ENCODE assay signal across 27 mouse cellular contexts in the genomic region with DNA sequence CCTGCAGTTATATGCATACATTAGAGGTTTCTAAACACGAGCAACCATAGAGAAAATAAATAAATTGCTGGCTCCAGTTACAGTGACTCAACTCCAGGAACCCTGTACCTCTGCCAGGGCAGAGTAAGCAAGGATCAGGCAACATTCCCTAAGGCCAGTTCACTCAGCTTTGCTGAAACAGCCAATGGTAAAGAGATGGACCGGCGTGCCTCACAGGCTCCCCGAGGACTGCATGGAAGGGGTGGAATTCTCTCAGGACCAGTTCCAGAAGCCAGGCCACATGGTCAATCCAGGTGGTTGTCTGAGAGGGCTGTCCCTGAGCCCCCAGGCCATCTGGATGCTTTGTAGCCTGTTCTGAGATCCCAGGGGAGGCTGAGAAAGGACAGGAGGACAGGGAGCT. TPM values are rescaled to one million over a fixed set of nuclear protein-coding genes. Genes with fewer than 3 reads are reported as not detected.
DNase-seq lines count a peak whose midpoint lies in the region; ATAC-seq and TF ChIP-seq lines count a peak whose summit lies in the region.
"Had no signal": no experiment of that assay in that cellular context is flagged by ENCODE, and none has a peak within 500 bp of the region (broad histone marks: within the 10 kb centered on the region; RNA-seq: fewer than 3 reads in every experiment).

No protein-coding gene starts in this region.

- H3K79me2 ChIP-seq in myocyte (ENCODE audit: control insufficient read depth, insufficient read depth) = no peaks in the 10 kb centered on the region

- H3K4me3 ChIP-seq in midbrain, embryonic 10.5 days = no peak overlapping the region
- no peak overlapping the region for H3K4me3 ChIP-seq in midbrain, embryonic 14.5 days (replicated peaks; ENCODE audit: low read depth, low read length)
- no peak overlapping the region for H3K4me3 ChIP-seq in embryonic facial prominence, embryonic 14.5 days (ENCODE audit: low read depth, low read length)
- H3K4me3 ChIP-seq in myocyte = no peak overlapping the region
- H3K4me3 ChIP-seq: forebrain, embryonic 12.5 days; heart, embryonic 15.5 days; left cerebral cortex, adult 2 months; limb, embryonic 13.5 days; megakaryocyte, embryonic 14.5 days; midbrain, embryonic 15.5 days had no signal

- no peak overlapping the region for H3ac ChIP-seq in myocyte (ENCODE audit: control insufficient read depth, insufficient read length)

- H3K9me3 ChIP-seq in midbrain, embryonic 10.5 days (replicated peaks) = no peaks in the 10 kb centered on the region
- H3K9me3 ChIP-seq in midbrain, embryonic 14.5 days (ENCODE audit: control insufficient read depth, low read length) = no peaks in the 10 kb centered on the region
- H3K9me3 ChIP-seq in embryonic facial prominence, embryonic 14.5 days (ENCODE audit: control insufficient read depth, low read length) = no peaks in the 10 kb centered on the region
- H3K9me3 ChIP-seq: forebrain, embryonic 12.5 days; heart, embryonic 15.5 days; limb, embryonic 13.5 days; megakaryocyte, embryonic 14.5 days; midbrain, embryonic 15.5 days had no signal

- peaks cover 44% of the 10 kb centered on the region for H3K4me1 ChIP-seq in midbrain, embryonic 10.5 days
- H3K4me1 ChIP-seq in midbrain, embryonic 14.5 days (ENCODE audit: control insufficient read depth, insufficient read depth, low read length) = peaks cover 37% of the 10 kb centered on the region
- H3K4me1 ChIP-seq in embryonic facial prominence, embryonic 14.5 days (ENCODE audit: control insufficient read depth, insufficient read depth, low read length) = peaks cover 89% of the 10 kb centered on the region
- H3K4me1 ChIP-seq: megakaryocyte, embryonic 14.5 days had no signal

- 89% methylated on average over 4 of the region's 4 CpGs for WGBS in midbrain, embryonic 10.5 days
- WGBS in midbrain, embryonic 14.5 days = 63% methylated on average over 4 of the region's 4 CpGs
- 42% methylated on average over 4 of the region's 4 CpGs for WGBS in embryonic facial prominence, embryonic 14.5 days

- H3K36me3 ChIP-seq in midbrain, embryonic 10.5 days = no peaks in the 10 kb centered on the region
- H3K36me3 ChIP-seq in midbrain, embryonic 14.5 days (ENCODE audit: control insufficient read depth, insufficient read depth, low read length) = no peaks in the 10 kb centered on the region
- no peaks in the 10 kb centered on the region for H3K36me3 ChIP-seq in embryonic facial prominence, embryonic 14.5 days (ENCODE audit: control insufficient read depth, insufficient read depth, low read length)
- no peaks in the 10 kb centered on the region for H3K36me3 ChIP-seq in myocyte (ENCODE audit: control insufficient read depth, insufficient read depth)
- H3K36me3 ChIP-seq: forebrain, embryonic 12.5 days; heart, embryonic 15.5 days; limb, embryonic 13.5 days; midbrain, embryonic 15.5 days had no signal

- no peak for TF ChIP-seq POLR2A in myocyte (IDR thresholded peaks at IDR 0.05; ENCODE audit: insufficient read length, low read depth)

- DNase-seq in adrenal gland, adult 2 months = peak; percentile 64
- DNase-seq in adrenal gland, postnatal 25 days = no peak
- DNase-seq in midbrain, embryonic 10.5 days (ENCODE audit: low spot score) = no peak
- DNase-seq in midbrain, embryonic 14.5 days = no peak
- peak; percentile 70 for DNase-seq in embryonic facial prominence, embryonic 14.5 days (ENCODE audit: low spot score)
- no peak for DNase-seq in embryo, embryonic 10.5 days (ENCODE audit: low spot score)
- DNase-seq in thymus, postnatal 4 days = no peak
- DNase-seq: cerebellum, adult 8-10 months; heart, postnatal 4 days; kidney, adult 18-20 months; layer of hippocampus, adult 9-11 months; lung, embryonic 14.5 days; lung, postnatal 36 days; right cerebral cortex, adult 18-20 months; right cerebral cortex, postnatal 4 days; thymus, postnatal 14 days had no signal

- no peak for ATAC-seq in midbrain, embryonic 14.5 days (ENCODE audit: low FRiP score, low TSS enrichment)
- ATAC-seq in embryonic facial prominence, embryonic 14.5 days (ENCODE audit: low read depth) = no peak
- ATAC-seq: inflammation-experienced regulatory T-cells, adult 6 months; midbrain, embryonic 15.5 days had no signal

- no peak overlapping the region for H3K4me2 ChIP-seq in midbrain, embryonic 14.5 days (ENCODE audit: low read length)
- H3K4me2 ChIP-seq in embryonic facial prominence, embryonic 14.5 days (ENCODE audit: low read depth, low read length) = no peak overlapping the region
- peak overlapping the region; percentile 48 for H3K4me2 ChIP-seq in myocyte (ENCODE audit: low read depth)
- H3K4me2 ChIP-seq: forebrain, embryonic 12.5 days; heart, embryonic 15.5 days; hindbrain, embryonic 14.5 days; limb, embryonic 13.5 days; lung, embryonic 14.5 days; midbrain, embryonic 15.5 days had no signal

- H3K9ac ChIP-seq in midbrain, embryonic 14.5 days (replicated peaks; ENCODE audit: low read length) = no peak overlapping the region
- H3K9ac ChIP-seq in embryonic facial prominence, embryonic 14.5 days (ENCODE audit: low read depth, low read length) = no peak overlapping the region
- H3K9ac ChIP-seq: forebrain, embryonic 12.5 days; heart, embryonic 15.5 days; hindbrain, embryonic 14.5 days; limb, embryonic 13.5 days; liver, embryonic 14.5 days; lung, embryonic 14.5 days; midbrain, embryonic 15.5 days had no signal

- H3K27ac ChIP-seq in midbrain, embryonic 10.5 days (replicated peaks) = 0 out of 2 replicates have a peak overlapping the region, but pooled peaks have one; percentile 33
- no peak overlapping the region for H3K27ac ChIP-seq in midbrain, embryonic 14.5 days (replicated peaks; ENCODE audit: low read depth, low read length)
- H3K27ac ChIP-seq in embryonic facial prominence, embryonic 14.5 days (replicated peaks; ENCODE audit: low read depth, low read length) = no peak overlapping the region
- H3K27ac ChIP-seq: forebrain, embryonic 12.5 days; heart, embryonic 15.5 days; hindbrain, embryonic 14.5 days; left cerebral cortex, adult 2 months; limb, embryonic 13.5 days; liver, embryonic 14.5 days; midbrain, embryonic 15.5 days had no signal

- H3K27me3 ChIP-seq in midbrain, embryonic 10.5 days (ENCODE audit: low read depth, poor library complexity, severe bottlenecking) = no peaks in the 10 kb centered on the region
- H3K27me3 ChIP-seq in midbrain, embryonic 14.5 days (ENCODE audit: control insufficient read depth, insufficient read depth, low read length) = no peaks in the 10 kb centered on the region
- H3K27me3 ChIP-seq in embryonic facial prominence, embryonic 14.5 days (replicated peaks; ENCODE audit: control insufficient read depth, insufficient read depth, low read length) = no peaks in the 10 kb centered on the region
- H3K27me3 ChIP-seq in myocyte (ENCODE audit: control insufficient read depth, insufficient read depth, insufficient read length) = no peaks in the 10 kb centered on the region
- H3K27me3 ChIP-seq: forebrain, embryonic 12.5 days; heart, embryonic 15.5 days; limb, embryonic 13.5 days; midbrain, embryonic 15.5 days had no signal

TF ChIP-seq in myocyte, 11 proteins besides CTCF, POLR2A, EP300 and RAD21:
- TF ChIP-seq CEBPB (IDR thresholded peaks at IDR 0.05; ENCODE audit: insufficient read depth, poor library complexity, severe bottlenecking) (no peak), TCF12 (IDR thresholded peaks at IDR 0.05; ENCODE audit: insufficient read depth, poor library complexity, severe bottlenecking) (no peak), SRF (IDR thresholded peaks at IDR 0.05; ENCODE audit: control insufficient read depth, insufficient read length, low read depth) (no peak), USF1 (IDR thresholded peaks at IDR 0.05; ENCODE audit: low read depth) (peak; percentile 2), TCF3 (IDR thresholded peaks at IDR 0.05; ENCODE audit: insufficient read length, low read depth) (no peak), POLR2AphosphoS2 (IDR thresholded peaks at IDR 0.05; ENCODE audit: insufficient read length, low read depth) (no peak), MYOD1 (IDR thresholded peaks at IDR 0.05; ENCODE audit: control insufficient read depth in 1 of 3, insufficient read length in 2 of 3, low read depth in 2 of 3) (no peak), MYOG (IDR thresholded peaks at IDR 0.05; ENCODE audit: control insufficient read depth in 1 of 3, insufficient read depth in 1 of 3, insufficient read length in 2 of 3, low read depth in 2 of 3) (no peak), REST (IDR thresholded peaks at IDR 0.05; ENCODE audit: insufficient read depth, insufficient read length) (no peak)

RNA-seq across cellular contexts. Expression of gene Ackr3, which starts 26.8 kb away (rescaled TPM):
- total RNA-seq in adrenal gland, adult 2 months (2021) = 100 to 1,000 TPM in 1 of 2 experiments, 10 to 100 TPM in 1; 90.5 to 175 TPM
- polyA plus RNA-seq in adrenal gland, adult 2 months (2012; rRNA removed) = 246 and 317 TPM in 2 replicates
- 71.5 and 101 TPM in 2 replicates for total RNA-seq in adrenal gland, postnatal 25 days (2021)
- polyA plus RNA-seq in midbrain, embryonic 10.5 days (2016; fragmentation: Nextera tagmentation; extraction: Ambion mirVana) = 26.3 and 30.9 TPM in 2 replicates
- 12.8 and 13.6 TPM in 2 replicates for polyA plus RNA-seq in midbrain, embryonic 14.5 days (2014; fragmentation: Nextera tagmentation; extraction: Ambion mirVana)
- 27.0 and 32.2 TPM in 2 replicates for polyA plus RNA-seq in embryonic facial prominence, embryonic 14.5 days (2014; fragmentation: Nextera tagmentation; extraction: Ambion mirVana)
- polyA plus RNA-seq in myocyte (2012; fragmentation: generic; extraction: Trizol) = 10.8 TPM
- total RNA-seq: common myeloid progenitor, adult 5-6 weeks had no signal

Comparison
In these comparisons a context has a peak if more than half of its experiments do, and no peak if none do; other contexts are left out.
1. DNase-seq: peak in adrenal gland, adult 2 months (single experiment) and embryonic facial prominence, embryonic 14.5 days (single experiment); none in adrenal gland, postnatal 25 days (single experiment), midbrain, embryonic 10.5 days (single experiment), midbrain, embryonic 14.5 days (single experiment), embryo, embryonic 10.5 days (single experiment) and thymus, postnatal 4 days (single experiment).